Mouse (Mus musculus) kidney, embryonic 14.5 days (tissue): Measurements from ENCODE around the gene Nudt2. TPM values are rescaled to one million over a fixed set of nuclear protein-coding genes. Genes with fewer than 3 reads are reported as not detected.

ENCODE experiments used
- polyA plus RNA-seq: library from polyadenylated mRNA; unstranded; fragments of >200 nt; fragmentation: Nextera tagmentation; extraction: Ambion mirVana; gene quantifications from 2 replicates; pipeline ENCODE4 v1.2.1, GENCODE M21; 2014

Nudt2 gene
- polyA plus RNA-seq, 1 experiment from 2014 or later, result 61.5 TPM

Other genes with a start within 250 kb of the Nudt2 start
- 37.2 and 65.5 TPM in 2 replicates for gene Ubap2, start 190.0 kb upstream of the Nudt2 start, polyA plus RNA-seq
- gene Dcaf12, start 150.3 kb upstream of the Nudt2 start, polyA plus RNA-seq, result 36.6 and 53.0 TPM in 2 replicates
- 39.7 and 59.5 TPM in 2 replicates for gene Ubap1, start 116.2 kb upstream of the Nudt2 start, polyA plus RNA-seq
- gene Kif24, start 264 bp upstream of the Nudt2 start, polyA plus RNA-seq, result 8.5 and 9.3 TPM in 2 replicates
- 3.8 and 8.9 TPM in 2 replicates for gene AI464131, start 37.9 kb downstream of the Nudt2 start, polyA plus RNA-seq
- 0.93 and 1.0 TPM in 2 replicates for gene 1110017D15Rik, start 52.2 kb downstream of the Nudt2 start, polyA plus RNA-seq
- gene Fam219a, start 104.4 kb downstream of the Nudt2 start, polyA plus RNA-seq, result 2.2 and 2.7 TPM in 2 replicates
- gene Dnaic1, start 104.6 kb downstream of the Nudt2 start, polyA plus RNA-seq, result 2.2 and 2.4 TPM in 2 replicates
- gene Enho, start 175.2 kb downstream of the Nudt2 start, polyA plus RNA-seq, result 23.2 and 23.5 TPM in 2 replicates
- gene Cntfr, start 231.9 kb downstream of the Nudt2 start, polyA plus RNA-seq, result 16.6 and 31.5 TPM in 2 replicates
- gene Il11ra1, start 234.8 kb downstream of the Nudt2 start, polyA plus RNA-seq, result 122 and 125 TPM in 2 replicates
- 86.2 and 91.3 TPM in 2 replicates for gene Rpp25l, start 248.4 kb downstream of the Nudt2 start, polyA plus RNA-seq